Mouse (Mus musculus): ENCODE measurements at regions not wholly inside any gene's neighbourhood (a gene's known extent, or its start where the extent isn't known, plus 50 kb on each side); places are given as distances from the start of the nearest gene placed in this dataset.

DNA sequence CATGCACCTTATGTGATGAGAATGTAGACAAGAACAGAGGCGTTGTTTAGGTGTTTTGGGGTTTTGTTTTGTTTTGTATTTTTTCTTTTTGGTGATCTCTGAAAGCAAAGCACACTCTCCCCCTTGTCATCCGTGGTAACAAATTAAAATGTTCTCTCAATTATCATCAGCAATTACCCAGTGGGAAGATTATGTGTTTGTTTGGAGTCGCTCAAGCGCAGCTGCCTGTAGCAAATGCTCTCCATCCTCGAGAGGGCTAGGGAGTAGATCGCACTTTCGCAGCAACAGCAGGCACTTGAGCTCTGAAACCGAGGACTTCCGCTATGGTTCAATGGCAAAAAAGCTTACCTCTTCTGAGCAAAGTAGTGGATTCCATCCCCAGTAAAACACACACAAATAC, 57.7 kb downstream of the Gm19935 start:
- TF ChIP-seq POLR2A (IDR thresholded peaks at IDR 0.05; ENCODE audit: control insufficient read depth, low read depth, low read length) (no peak), CTCF (IDR thresholded peaks at IDR 0.05; ENCODE audit: control insufficient read depth, insufficient read depth, insufficient replicate concordance, low read depth, low read length) (no peak)
